Mouse (Mus musculus): ENCODE data around the gene Fgfrl1. TPM values are rescaled to one million over a fixed set of nuclear protein-coding genes. Genes with fewer than 3 reads are reported as not detected.
A peak's percentile ranks its signal among the peaks of the same experiment; 100 is the strongest.

Fgfrl1 gene
- total RNA-seq, 2 experiments from 2014 or later = 15.2 to 18.5 TPM

DNA sequence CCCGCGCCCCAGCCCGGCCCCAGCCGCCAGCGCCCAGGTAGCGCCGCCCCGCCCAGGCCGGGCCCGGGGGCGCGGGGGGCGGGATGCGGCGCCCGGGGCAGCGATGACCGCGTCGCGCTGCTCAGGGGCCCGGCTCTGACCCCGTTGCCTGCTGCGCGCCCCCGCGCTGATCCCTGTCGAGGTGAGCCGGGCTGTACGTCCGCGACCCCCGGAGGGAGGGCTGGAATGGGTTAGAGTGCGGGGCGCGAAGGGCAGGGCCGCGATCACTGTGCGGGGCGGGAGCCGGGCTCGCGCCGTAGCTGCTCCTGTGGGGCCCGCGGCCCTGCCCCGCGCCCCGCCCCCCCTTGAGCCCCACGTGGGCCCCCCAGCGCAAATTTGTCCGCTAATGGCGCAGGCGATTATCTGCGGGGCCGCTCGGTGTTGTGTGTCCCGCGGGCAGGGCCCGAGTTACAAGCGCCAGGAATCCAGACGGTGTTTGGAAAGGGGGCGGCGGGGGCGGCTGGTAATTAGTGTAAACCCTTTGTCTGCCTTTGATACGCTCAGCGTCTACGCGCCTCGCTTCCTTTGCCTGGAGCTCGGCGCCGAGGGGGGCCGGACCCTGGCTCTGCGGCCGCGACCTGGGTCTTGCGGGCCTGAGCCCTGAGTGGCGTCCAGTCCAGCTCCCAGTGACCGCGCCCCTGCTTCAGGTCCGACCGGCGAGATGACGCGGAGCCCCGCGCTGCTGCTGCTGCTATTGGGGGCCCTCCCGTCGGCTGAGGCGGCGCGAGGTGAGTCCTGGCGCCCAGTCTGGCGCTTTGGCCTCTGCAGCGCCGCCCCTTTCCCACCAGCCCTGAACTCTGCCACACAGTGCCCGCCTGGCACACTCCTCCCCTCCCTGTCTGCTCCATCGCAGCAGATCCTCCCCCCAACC, 2.4 kb downstream of the Fgfrl1 start:
- ATAC-seq (replicated peaks; ENCODE audit: low FRiP score, poor library complexity, severe bottlenecking) = peak; percentile 34

- ATAC-seq (replicated peaks; ENCODE audit: low FRiP score, poor library complexity, severe bottlenecking) = no peak
Observed at GRCm38 (mm10) chr5:108695861-108696260, 3.7 kb downstream of the Fgfrl1 start.

DNA sequence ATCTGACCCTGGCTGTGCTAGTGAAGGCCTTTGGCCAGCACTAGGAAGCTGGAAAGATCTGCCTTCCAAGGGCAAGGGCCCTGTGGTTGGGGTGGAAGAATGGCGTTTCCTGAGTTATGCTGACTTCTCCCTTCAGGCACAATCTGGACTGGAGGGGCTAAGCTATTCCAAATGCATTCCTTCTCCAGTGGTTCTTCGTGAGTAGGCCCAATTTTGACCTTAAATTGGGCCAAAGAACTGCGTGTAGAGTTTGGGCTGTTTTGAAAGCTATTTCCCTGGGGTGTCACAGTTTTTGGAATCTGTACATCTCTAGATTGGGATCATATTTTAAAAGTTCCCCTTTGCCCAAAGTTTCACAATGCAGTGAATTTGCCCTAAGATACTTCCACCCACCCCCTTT, 4.4 kb downstream of the Fgfrl1 start:
- ATAC-seq (replicated peaks; ENCODE audit: low FRiP score, poor library complexity, severe bottlenecking) = no peak

DNA sequence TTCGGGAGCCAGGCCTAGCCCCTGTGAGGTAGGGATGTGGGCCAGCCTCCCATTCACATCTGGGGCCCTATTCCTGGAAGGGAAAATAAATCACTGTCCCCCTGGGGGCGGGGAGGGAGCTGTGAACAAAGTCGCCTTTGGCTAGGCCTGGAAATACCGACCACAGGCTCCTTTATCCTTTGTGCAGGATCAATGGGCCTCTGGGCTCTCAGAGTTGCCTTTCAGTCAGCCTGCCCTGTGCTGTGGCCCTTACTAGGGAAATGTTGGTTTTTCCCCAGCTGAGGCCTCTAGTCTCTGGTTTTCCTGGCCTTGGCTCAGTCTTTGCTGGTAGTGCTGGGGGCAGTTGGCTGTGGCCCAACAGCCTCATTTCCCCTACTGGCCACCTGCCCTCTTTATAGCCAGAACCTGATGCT, 5.2 kb downstream of the Fgfrl1 start:
- ATAC-seq (replicated peaks; ENCODE audit: low FRiP score, poor library complexity, severe bottlenecking) = no peak

DNA sequence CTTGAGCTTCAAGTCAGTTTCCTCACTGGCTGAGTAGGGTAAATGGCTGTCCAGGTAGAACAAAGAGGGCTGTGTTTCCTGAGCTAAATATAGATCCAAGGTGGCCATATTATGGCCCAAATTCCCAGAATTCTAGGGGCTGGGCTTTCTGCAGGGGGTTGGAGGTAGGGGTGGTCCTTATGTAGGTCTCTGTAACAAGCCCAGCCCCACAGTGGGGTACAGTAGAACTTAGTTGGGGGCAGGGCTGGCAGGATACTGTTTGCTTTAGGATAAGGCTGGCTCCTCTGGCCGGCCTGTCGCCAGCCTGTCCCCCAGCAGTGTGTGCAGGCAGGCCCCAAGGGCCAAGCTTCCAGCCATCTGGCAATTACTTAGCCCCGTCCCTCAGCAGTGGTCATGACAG, 8.2 kb downstream of the Fgfrl1 start:
- no peak for ATAC-seq (replicated peaks; ENCODE audit: low FRiP score, poor library complexity, severe bottlenecking)

DNA sequence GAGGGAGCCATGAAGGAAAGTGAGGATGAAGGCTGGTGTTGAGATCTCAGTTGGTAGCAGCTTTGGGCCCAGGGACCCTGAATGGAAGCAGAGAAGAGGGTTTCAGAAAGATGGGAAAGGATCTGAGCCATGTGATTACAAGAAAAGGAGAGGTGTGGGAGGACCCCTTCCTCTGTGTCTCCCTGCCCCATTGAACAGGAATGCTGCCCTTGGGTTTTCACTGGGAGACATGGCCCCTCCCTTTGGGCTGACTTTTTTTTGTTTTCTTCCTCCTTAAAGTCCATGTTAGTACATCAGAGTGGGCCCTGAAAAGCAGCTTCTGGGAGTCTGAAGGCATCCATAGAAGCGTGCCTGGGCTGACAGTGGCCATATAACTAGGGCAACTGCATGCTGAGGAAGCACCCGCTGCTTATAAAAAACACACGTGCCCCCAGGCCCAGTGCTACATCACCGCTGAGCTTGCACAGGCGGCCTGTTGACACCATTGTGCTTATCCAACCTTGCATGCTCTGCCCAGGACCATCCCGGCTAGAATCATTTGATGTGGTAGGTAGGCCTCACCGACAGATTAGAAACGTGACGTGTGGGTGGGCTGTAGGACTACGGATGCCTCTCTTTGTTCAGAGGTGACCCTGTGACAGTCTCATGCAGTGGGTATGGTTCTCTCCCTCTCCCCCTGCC, 9.3 kb downstream of the Fgfrl1 start:
- no peak for ATAC-seq (replicated peaks; ENCODE audit: low FRiP score, poor library complexity, severe bottlenecking)

DNA sequence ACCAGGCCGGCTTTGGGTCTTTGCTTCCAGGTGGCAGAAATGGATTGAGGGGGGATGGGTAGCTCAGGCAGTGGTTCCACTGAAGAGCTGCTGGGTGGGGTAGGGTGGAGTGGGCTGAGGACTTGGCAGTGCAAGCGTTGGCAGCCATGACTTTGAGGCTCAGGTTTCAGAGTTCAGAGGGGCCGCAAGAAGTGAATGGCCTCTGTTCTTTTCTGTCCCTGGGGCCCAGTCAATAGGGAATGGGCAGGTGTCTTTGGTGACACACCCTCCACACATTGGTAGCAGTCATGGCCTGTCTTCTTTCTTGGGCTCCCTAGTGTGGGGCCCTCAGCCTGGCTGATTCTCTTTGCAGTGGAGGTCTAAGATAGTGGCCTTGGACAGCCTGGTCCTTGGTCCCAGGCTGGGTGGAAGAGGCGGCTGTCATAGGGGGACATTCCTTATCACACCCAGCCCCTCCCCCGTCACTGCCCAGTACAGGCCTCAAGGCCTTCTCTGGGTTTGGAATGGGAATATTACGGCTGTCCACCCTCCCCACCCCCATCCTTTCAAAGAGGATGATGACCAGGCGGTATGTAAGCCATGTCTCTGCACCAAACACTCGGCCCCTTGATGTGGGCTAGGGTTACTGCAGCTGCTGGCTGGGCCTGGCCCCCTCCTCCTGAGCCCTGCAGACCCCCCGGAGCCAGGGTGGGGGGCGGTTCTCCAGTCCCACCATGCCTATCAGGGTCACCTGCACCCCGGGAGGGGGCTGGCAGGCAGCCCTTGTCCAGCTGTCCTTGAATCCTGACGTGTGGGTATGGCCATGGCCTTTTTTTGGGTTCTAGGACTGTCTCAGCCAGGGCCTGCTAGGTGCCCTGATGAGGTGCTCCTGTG, 11.8 kb downstream of the Fgfrl1 start:
- no peak for ATAC-seq (replicated peaks; ENCODE audit: low FRiP score, poor library complexity, severe bottlenecking)

GRCm38 (mm10) chr5:108707758-108708157, 15.6 kb downstream of the Fgfrl1 start:
- peak; percentile 84 for ATAC-seq (replicated peaks; ENCODE audit: low FRiP score, poor library complexity, severe bottlenecking)

DNA sequence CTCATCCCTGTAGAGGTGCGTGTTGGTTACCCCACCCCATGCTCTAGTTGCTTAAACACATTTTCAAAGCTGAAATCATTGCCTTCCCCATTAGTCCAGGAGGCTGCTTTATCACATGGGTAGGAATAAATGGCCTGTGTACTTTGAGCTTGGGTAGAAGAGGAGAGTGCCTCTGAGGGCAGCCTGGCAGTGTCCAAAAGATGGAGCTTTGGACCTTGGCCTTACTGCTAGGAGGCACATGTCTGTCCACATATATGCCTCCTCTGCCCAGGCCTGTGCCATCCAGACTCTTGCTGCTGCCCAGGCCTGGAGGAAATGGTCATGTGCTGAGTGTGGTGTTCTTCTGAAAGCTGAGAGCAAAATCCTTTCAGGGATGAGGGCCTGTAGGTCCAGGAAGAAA, 16.2 kb downstream of the Fgfrl1 start:
- ATAC-seq (replicated peaks; ENCODE audit: low FRiP score, poor library complexity, severe bottlenecking) = no peak

- peak; percentile 63 for ATAC-seq (replicated peaks; ENCODE audit: low FRiP score, poor library complexity, severe bottlenecking)
Observed at GRCm38 (mm10) chr5:108708981-108709731, 17.0 kb downstream of the Fgfrl1 start.

- ATAC-seq (replicated peaks; ENCODE audit: low FRiP score, poor library complexity, severe bottlenecking) = no peak
Observed at GRCm38 (mm10) chr5:108711968-108712367, 19.8 kb downstream of the Fgfrl1 start.

GRCm38 (mm10) chr5:108713096-108713495, 20.9 kb downstream of the Fgfrl1 start:
- no peak for ATAC-seq (replicated peaks; ENCODE audit: low FRiP score, poor library complexity, severe bottlenecking)

GRCm38 (mm10) chr5:108713691-108714090, 21.5 kb downstream of the Fgfrl1 start:
- ATAC-seq (replicated peaks; ENCODE audit: low FRiP score, poor library complexity, severe bottlenecking) = no peak

GRCm38 (mm10) chr5:108714149-108714548, 22.0 kb downstream of the Fgfrl1 start:
- no peak for ATAC-seq (replicated peaks; ENCODE audit: low FRiP score, poor library complexity, severe bottlenecking)

DNA sequence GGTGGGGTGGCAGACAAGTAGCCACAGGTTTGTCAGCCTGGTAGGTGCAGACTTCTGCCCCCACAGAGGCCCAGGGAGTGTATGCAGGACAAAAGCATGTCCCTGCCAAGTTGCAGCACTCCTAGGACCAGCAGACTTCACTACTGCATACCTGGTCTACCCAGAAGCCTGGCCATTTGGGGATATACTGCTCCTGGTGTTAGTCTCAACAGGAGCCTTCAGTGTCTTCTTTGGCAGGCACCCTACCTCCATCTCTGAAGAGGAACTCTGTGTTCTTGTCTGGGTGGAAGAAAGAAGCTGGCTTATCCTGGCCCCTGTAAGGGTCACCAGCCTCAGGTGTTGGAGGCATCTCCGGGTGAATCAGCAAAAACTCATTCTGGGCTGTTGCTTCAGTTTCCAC, 23.8 kb downstream of the Fgfrl1 start:
- no peak for ATAC-seq (replicated peaks; ENCODE audit: low FRiP score, poor library complexity, severe bottlenecking)

GRCm38 (mm10) chr5:108718051-108718450, 25.9 kb downstream of the Fgfrl1 start:
- ATAC-seq (replicated peaks; ENCODE audit: low FRiP score, poor library complexity, severe bottlenecking) = no peak

DNA sequence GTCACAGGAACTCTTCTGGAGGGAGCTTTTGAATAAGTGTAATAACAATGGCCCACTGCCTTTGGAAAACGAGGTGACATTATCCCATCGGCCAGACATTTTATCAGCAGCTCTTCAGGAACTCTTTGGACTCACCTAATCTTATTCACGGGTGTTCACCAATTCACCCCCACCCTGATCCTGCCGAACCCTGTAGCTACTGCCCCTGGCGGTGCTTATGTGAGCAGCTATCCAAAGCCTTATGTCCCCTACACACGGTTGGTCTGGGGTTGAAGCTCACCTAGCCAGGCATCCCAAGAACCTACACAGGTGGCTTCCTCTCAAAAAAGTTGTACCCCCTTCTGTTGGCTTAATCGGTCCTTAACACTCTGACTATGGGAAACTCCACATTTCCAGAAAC, 27.6 kb downstream of the Fgfrl1 start:
- ATAC-seq (replicated peaks; ENCODE audit: low FRiP score, poor library complexity, severe bottlenecking) = peak; percentile 46; the same call in 1 of the 2 replicates

DNA sequence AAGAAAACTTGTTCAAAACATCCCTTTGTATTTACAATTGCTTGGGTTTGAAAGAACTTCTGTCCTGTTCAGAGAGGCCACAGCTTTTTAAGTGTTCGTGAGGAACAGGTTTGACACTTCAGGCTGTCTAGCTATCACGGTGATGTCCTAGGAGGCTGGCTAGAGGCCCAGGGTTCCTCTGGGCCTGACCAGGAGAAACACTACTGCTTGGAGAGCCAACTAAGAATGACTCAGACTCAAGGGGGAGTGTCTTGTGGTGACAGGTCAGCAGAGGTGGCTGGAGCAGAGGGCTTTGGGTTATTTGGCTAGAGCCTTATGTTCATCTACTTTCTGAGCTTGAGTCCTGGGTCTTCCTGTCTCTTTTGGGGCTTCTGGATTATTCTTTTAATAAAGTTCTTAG, 31.8 kb downstream of the Fgfrl1 start:
- ATAC-seq (replicated peaks; ENCODE audit: low FRiP score, poor library complexity, severe bottlenecking) = 0 out of 2 replicates have a peak, but pooled peaks have one; percentile 38

DNA sequence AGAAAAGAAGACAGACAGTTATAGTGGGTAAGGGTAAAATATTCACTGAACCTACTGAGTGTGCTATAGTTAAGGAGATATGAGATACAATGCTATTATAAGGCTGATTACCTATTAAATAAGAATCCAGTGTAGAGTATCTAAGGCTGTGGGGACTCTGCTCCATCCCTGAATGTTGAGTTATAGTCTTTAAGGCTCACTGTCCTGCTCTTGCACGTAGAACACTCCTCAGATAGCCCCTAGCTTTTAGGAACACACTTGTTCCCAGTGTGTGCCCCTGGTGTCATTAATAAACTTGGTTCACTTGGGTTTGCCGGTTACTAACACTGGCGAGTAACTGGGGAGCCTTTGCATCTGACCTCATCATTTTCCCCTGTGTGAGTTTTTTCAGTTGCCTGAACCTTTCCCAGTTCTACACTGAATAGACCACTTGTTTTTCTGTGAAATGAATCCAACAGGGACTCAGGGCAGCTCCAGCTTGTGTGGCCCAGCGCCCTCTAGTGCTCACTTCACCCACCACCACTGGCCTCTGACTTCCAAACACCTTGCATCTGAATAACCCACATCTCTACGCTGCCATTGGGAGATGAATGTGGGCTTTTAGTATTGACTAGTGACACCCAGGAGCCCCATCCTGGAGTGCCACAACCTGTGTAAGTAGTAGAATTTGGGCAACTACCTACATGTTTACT, 34.5 kb downstream of the Fgfrl1 start:
- ATAC-seq (replicated peaks; ENCODE audit: low FRiP score, poor library complexity, severe bottlenecking) = peak; percentile 86
